Mouse (Mus musculus): ENCODE measurements at regions not wholly inside any gene's neighbourhood (a gene's known extent, or its start where the extent isn't known, plus 50 kb on each side); places are given as distances from the start of the nearest gene placed in this dataset.

GRCm38 (mm10) chr15:56580745-56581515 lies 896.5 kb downstream of the Slc22a22 start:
- TF ChIP-seq POLR2A (IDR thresholded peaks at IDR 0.05; ENCODE audit: insufficient read depth, low read length): no peak
- no peak for TF ChIP-seq CTCF (IDR thresholded peaks at IDR 0.05; ENCODE audit: low read depth, low read length)
